Mouse (Mus musculus): ENCODE results near the gene Tut4. TPM values are rescaled to one million over a fixed set of nuclear protein-coding genes. Genes with fewer than 3 reads are reported as not detected.

The Tut4 gene
- polyA plus RNA-seq, 1 experiment from 2014 or later = 62.4 TPM

DNA sequence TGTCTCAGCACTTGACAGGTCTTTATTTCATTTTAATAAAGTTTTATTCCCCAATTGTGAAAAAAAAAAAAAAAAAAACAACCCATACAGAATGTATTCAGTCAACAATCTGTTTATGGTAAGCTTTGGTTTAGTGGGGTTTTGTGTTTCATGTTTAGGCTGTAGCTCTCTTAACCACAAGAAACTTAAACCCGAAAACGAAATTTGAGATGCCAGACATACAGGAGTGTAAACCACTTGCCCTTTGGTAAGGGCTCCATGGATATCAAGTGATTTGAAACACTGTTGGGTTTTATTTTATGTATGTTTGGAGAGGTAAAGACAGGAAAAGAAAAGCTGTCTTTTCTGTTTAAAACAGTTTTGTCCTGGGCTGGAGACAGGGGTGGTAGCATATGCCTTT is 80.5 kb downstream of the Tut4 start:
- Histone ChIP-seq H3K36me3 (peaks cover 12% of the 10 kb centered on the region), H3K27me3 (no peaks in the 10 kb centered on the region), H3K27ac (replicated peaks) (no peak overlapping the region), H3K9me3 (replicated peaks) (no peaks in the 10 kb centered on the region), H3K4me3 (replicated peaks) (no peak overlapping the region), H3K9ac (no peak overlapping the region), H3K4me1 (no peaks in the 10 kb centered on the region), H3K4me2 (replicated peaks) (no peak overlapping the region)
- WGBS = 48% methylated on average over 2 of the region's 2 CpGs
- no peak for ATAC-seq (ENCODE audit: insufficient number of reproducible peaks, low FRiP score, low TSS enrichment, low read depth)

DNA sequence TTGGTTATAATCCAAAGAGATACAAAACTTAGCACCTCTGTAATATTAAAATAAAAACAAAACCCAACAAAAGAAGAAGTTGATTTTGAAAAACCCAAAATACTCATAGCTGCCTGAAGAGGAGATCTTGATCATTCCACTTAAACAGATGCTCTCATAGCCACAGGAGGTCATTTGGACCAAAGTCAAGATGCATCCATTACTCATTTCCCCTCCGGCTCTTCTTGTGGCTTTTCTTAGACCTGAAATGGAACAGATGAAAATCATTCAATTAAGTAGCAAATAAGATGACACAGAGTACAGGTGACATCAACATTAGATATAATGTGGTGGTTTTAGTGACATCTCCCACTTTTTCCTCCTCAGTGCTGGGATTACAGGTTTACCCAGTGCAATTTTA is 105.8 kb downstream of the Tut4 start:
- Histone ChIP-seq H3K4me2 (replicated peaks) (no peak overlapping the region), H3K9ac (no peak overlapping the region), H3K4me1 (no peaks in the 10 kb centered on the region), H3K36me3 (peaks cover 72% of the 10 kb centered on the region), H3K27ac (replicated peaks) (no peak overlapping the region), H3K27me3 (no peaks in the 10 kb centered on the region), H3K4me3 (replicated peaks) (no peak overlapping the region), H3K9me3 (replicated peaks) (no peaks in the 10 kb centered on the region)
- ATAC-seq (ENCODE audit: insufficient number of reproducible peaks, low FRiP score, low TSS enrichment, low read depth) = no peak
- WGBS = 82% methylated on average over 1 of the region's 1 CpGs

GRCm38 (mm10) chr4:108572644-108573043 is 113.4 kb downstream of the Tut4 start:
- H3K9ac ChIP-seq = no peak overlapping the region
- no peak overlapping the region for H3K4me2 ChIP-seq (replicated peaks)
- H3K27ac ChIP-seq (replicated peaks) = no peak overlapping the region
- no peaks in the 10 kb centered on the region for H3K9me3 ChIP-seq (replicated peaks)
- no peak overlapping the region for H3K4me3 ChIP-seq (replicated peaks)
- WGBS = 92% methylated on average over 3 of the region's 3 CpGs
- H3K36me3 ChIP-seq = peaks cover 61% of the 10 kb centered on the region
- no peak for ATAC-seq (ENCODE audit: insufficient number of reproducible peaks, low FRiP score, low TSS enrichment, low read depth)
- H3K27me3 ChIP-seq = no peaks in the 10 kb centered on the region
- H3K4me1 ChIP-seq = peaks cover 6% of the 10 kb centered on the region

GRCm38 (mm10) chr4:108578840-108579742 is 119.9 kb downstream of the Tut4 start, which contains the start of the genes Prpf38a and Orc1:
Prpf38a (minus strand) TSS chr4:108579336.
Orc1 (plus strand) TSS chr4:108579423.
- H3K27ac ChIP-seq (replicated peaks) = peak within 1 kb of the TSS; percentile 82
- peak within 1 kb of the TSS; percentile 91 for H3K4me2 ChIP-seq (replicated peaks)
- no peaks in the 10 kb centered on the region for H3K9me3 ChIP-seq (replicated peaks)
- H3K27me3 ChIP-seq = no peaks in the 10 kb centered on the region
- peaks cover 20% of the 10 kb centered on the region for H3K4me1 ChIP-seq
- H3K9ac ChIP-seq = peak within 1 kb of the TSS; percentile 71
- peak within 1 kb of the TSS; percentile 76 for H3K4me3 ChIP-seq (replicated peaks)
- ATAC-seq (ENCODE audit: insufficient number of reproducible peaks, low FRiP score, low TSS enrichment, low read depth) = peak; percentile 99
- WGBS = under 1% methylated on average over 64 of the region's 64 CpGs
- peaks cover 16% of the 10 kb centered on the region for H3K36me3 ChIP-seq

- Histone ChIP-seq H3K27me3 (no peaks in the 10 kb centered on the region), H3K4me3 (replicated peaks) (peak overlapping the region; percentile 76), H3K4me2 (replicated peaks) (peak overlapping the region; percentile 91), H3K36me3 (peaks cover 12% of the 10 kb centered on the region), H3K4me1 (peaks cover 20% of the 10 kb centered on the region), H3K9ac (peak overlapping the region; percentile 47), H3K27ac (replicated peaks) (peak overlapping the region; percentile 82), H3K9me3 (replicated peaks) (no peaks in the 10 kb centered on the region)
- WGBS = under 1% methylated on average over 16 of the region's 16 CpGs
- ATAC-seq (ENCODE audit: insufficient number of reproducible peaks, low FRiP score, low TSS enrichment, low read depth) = no peak
Measured at GRCm38 (mm10) chr4:108579743-108580411, 120.7 kb downstream of the Tut4 start.

DNA sequence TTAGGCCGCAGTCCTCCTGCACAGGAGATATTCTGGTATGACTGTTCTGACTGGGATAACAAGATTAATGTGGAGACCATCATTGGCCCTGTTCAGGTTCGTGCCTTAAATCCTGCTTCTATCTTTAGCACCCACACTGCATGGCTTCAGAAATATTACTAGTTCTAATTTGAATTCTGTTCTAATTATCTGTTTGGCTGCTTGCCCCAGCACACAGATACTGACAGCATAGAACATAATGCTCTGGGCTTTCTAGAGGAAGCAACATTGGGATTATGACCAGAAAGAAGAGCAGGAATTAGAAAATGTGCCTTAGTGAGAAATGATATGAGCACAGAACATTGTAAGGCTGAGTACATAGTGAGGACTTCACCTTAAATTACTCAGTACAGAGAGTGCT is 134.2 kb downstream of the Tut4 start:
- Histone ChIP-seq H3K36me3 (no peaks in the 10 kb centered on the region), H3K4me1 (no peaks in the 10 kb centered on the region), H3K27me3 (no peaks in the 10 kb centered on the region), H3K4me3 (replicated peaks) (no peak overlapping the region), H3K9ac (no peak overlapping the region), H3K4me2 (replicated peaks) (no peak overlapping the region), H3K9me3 (replicated peaks) (no peaks in the 10 kb centered on the region), H3K27ac (replicated peaks) (no peak overlapping the region)
- 86% methylated on average over 2 of the region's 2 CpGs for WGBS
- no peak for ATAC-seq (ENCODE audit: insufficient number of reproducible peaks, low FRiP score, low TSS enrichment, low read depth)

- Histone ChIP-seq H3K4me3 (replicated peaks) (no peak overlapping the region), H3K4me1 (no peaks in the 10 kb centered on the region), H3K9ac (no peak overlapping the region), H3K27ac (replicated peaks) (no peak overlapping the region), H3K27me3 (no peaks in the 10 kb centered on the region), H3K9me3 (replicated peaks) (no peaks in the 10 kb centered on the region), H3K4me2 (replicated peaks) (no peak overlapping the region), H3K36me3 (peaks cover 9% of the 10 kb centered on the region; the same call in 1 of the 2 replicates)
- ATAC-seq (ENCODE audit: insufficient number of reproducible peaks, low FRiP score, low TSS enrichment, low read depth) = no peak
- 85% methylated on average over 1 of the region's 1 CpGs for WGBS
Measured at GRCm38 (mm10) chr4:108595785-108596184, 136.6 kb downstream of the Tut4 start.

DNA sequence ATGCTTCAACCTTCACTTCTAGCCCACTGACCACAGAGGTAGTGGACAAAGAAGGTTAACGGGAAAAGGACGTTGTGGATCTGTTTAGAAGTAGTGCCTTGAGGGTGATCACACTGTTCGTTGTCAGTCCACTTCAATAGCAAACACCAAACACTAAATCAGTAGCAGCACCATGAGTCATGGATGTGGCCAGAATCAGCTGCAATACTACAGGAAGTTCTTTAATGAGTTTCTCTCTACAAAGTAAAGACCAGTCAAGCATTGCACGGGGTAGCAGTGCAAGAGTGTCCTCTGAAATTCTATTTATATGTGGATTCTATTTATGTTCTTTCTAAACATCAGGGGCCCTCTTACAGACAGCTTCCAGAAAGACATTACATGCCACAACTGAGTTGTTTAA is 139.1 kb downstream of the Tut4 start:
- Histone ChIP-seq H3K27me3 (no peaks in the 10 kb centered on the region), H3K27ac (replicated peaks) (no peak overlapping the region), H3K36me3 (peaks cover 21% of the 10 kb centered on the region), H3K9me3 (replicated peaks) (no peaks in the 10 kb centered on the region), H3K4me1 (no peaks in the 10 kb centered on the region), H3K9ac (no peak overlapping the region), H3K4me3 (replicated peaks) (no peak overlapping the region), H3K4me2 (replicated peaks) (no peak overlapping the region)
- ATAC-seq (ENCODE audit: insufficient number of reproducible peaks, low FRiP score, low TSS enrichment, low read depth) = no peak
- WGBS = 86% methylated on average over 4 of the region's 4 CpGs

DNA sequence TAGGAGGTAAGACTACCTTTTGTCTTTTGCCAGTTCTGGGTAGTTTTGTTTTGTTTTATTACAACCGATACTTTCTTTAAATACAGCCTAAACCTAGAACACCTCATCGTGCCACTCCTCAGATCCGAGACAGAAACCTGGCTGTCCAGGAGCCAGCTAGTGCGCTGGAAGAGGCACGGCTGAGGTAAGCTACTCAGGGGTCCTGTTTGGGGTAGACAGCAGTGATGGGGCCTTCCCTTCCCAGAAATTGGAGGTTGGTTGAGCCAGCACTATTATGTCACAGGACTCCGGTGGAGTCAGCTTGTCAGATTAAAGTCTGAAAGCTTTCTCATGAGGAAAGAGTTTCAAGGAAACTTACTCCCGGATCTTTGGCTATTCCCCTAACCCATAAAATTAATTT is 142.6 kb downstream of the Tut4 start:
- no peaks in the 10 kb centered on the region for H3K9me3 ChIP-seq (replicated peaks)
- H3K36me3 ChIP-seq = peaks cover 42% of the 10 kb centered on the region
- H3K27ac ChIP-seq (replicated peaks) = no peak overlapping the region
- H3K27me3 ChIP-seq = no peaks in the 10 kb centered on the region
- no peak overlapping the region for H3K4me3 ChIP-seq (replicated peaks)
- ATAC-seq (ENCODE audit: insufficient number of reproducible peaks, low FRiP score, low TSS enrichment, low read depth) = no peak
- no peak overlapping the region for H3K4me2 ChIP-seq (replicated peaks)
- H3K9ac ChIP-seq = no peak overlapping the region
- no peaks in the 10 kb centered on the region for H3K4me1 ChIP-seq
- 96% methylated on average over 7 of the region's 7 CpGs for WGBS

DNA sequence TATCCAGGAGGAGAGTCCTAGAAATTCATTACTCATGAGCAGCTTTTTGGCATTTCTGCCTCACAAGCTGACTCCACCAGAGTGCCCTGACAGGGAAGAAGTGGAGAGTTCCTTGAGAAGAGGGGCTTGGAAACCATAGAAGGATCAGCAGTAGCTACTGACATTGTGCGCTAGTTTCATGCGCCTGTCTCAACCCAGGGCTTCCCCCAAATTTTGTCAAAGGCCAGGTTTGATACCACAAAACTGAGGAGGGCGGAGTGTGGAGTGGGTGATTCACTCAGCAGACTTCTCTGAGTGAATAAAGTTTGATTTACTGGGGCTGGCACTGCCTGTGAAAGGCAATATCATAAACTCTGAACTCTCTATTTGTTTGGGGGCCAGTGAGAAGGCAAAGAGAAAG is 149.4 kb downstream of the Tut4 start:
- H3K4me2 ChIP-seq (replicated peaks) = no peak overlapping the region
- no peak overlapping the region for H3K27ac ChIP-seq (replicated peaks)
- no peaks in the 10 kb centered on the region for H3K9me3 ChIP-seq (replicated peaks)
- H3K4me3 ChIP-seq (replicated peaks) = no peak overlapping the region
- peaks cover 18% of the 10 kb centered on the region for H3K36me3 ChIP-seq
- H3K4me1 ChIP-seq = no peaks in the 10 kb centered on the region
- H3K9ac ChIP-seq = no peak overlapping the region
- H3K27me3 ChIP-seq = no peaks in the 10 kb centered on the region
- WGBS = 89% methylated on average over 3 of the region's 3 CpGs
- no peak for ATAC-seq (ENCODE audit: insufficient number of reproducible peaks, low FRiP score, low TSS enrichment, low read depth)

Data from embryonic facial prominence, embryonic 15.5 days (tissue).